Mouse (Mus musculus) heart, adult 9 months (tissue): ENCODE results near the gene Rabac1.
A peak's percentile ranks its signal among the peaks of the same experiment; 100 is the strongest.

Source experiments
- DNase-seq, 2 experiments: peaks; one replicate each; pipeline ENCODE4 v3.0.0; 2022; ENCODE audit warnings: low spot score in 2 of 2

The Rabac1 gene

DNA sequence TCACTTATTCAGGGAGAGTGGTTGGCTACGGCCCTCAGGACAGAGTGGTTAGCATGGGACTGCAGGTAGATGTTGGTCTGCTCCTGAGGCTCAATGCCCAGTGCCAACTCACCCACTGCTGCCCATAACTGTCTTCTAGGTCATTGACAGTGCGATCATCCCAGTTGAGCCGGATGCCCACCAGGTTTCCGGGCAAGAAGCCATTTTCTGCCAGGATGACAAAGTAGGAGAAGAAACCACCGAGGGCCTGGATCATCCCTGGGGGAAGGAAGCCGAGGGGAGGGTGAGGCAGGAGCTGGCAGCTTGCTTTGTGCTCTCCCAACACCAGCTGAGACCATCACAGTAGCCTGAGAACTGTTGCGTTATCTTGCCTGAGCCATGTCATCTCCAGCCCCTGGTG, 7.9 kb upstream of the Rabac1 start:
- no peak for DNase-seq

DNA sequence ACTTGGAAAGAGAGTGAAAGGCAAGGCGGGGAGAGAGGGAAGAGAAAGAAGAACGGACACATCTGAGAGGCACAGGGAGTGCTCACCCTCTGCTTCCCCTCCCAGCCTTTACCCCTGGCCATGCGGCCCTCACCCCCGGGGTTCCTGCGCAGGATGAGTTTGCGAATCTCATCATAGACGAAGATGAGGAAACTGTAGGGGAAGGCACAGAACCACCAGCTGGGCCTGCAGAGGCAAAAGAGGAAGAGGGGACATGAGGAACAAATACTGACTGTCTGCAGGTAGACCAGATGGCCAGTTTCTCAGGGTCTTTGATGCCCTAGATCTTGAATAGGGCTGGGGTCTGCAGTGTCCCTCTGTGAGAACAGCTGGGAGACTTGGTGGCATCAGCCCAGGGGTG, 6.2 kb upstream of the Rabac1 start:
- no peak for DNase-seq

DNA sequence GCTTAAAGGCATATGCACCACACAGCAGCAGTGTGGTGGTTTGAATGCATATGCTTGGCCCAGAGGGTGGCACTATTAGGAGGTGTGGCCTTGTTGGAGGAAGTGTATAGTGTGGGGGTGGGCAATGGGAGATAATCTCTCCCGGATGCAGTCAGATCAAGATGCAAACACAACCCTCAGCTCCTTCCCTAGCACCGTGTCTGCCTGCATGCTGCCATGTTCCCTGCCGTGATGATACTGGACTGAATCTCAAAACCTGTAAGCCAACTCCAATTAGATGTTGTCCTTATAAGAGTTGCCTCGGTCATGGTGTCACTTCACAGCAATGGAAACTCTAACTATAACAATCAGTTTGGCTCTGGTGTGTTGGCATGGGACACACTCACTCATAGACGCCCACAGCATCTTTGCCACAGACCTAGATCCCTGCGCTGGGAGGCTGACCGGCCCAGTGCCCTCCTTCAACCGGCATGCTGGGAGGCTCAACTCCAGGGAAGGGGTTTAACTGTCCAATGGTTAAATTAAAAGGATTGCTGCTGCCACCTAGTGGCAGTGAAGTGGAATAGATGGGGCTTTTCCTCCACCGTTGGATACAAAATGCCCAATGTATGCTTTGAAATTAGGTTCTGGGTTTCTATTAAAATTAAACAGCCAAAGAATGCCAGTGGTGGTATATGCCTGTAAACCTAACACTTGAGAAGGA, 2.5 kb upstream of the Rabac1 start:
- peak; percentile 22 to 34 for DNase-seq

DNA sequence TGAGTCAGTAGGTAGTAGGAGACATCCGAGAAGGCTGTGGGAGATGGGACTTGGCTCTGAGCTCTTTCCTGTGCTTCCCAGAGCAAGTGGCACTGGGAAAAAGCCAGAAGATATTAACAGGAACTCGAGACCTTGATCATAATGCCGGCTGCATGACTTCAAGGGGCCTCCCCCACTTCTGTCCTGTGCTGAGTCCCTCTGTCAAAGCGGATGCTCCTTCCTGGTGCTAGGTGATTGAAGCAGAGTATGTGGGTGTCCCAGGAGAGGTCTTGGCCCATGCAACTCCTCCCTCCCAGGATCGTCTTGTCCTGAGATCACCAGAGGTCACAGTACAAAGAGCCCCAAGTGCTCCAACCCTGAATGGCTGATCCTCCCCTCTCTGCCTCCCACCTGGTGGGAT, 1.3 kb upstream of the Rabac1 start:
- DNase-seq, result no peak

DNA sequence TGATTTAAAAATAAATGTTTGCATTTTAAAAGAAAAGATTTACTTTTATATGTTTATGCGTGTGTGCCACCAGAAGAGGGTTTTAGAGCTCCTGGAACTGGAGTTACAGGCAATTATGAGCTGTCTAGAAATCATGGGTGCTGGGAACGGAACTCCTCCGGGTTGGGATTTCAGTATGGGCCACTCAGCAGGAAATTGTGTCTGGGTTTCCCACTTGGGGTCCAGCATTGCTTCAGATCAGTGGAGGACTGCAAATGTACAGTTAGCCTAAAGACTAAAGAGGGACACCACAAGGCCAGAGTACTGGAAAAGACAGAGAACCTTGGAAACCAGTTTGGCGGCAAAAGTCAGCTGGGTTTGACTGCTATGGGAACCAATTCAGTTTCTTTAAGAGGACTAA, 654 bp upstream of the Rabac1 start:
- no peak for DNase-seq

DNA sequence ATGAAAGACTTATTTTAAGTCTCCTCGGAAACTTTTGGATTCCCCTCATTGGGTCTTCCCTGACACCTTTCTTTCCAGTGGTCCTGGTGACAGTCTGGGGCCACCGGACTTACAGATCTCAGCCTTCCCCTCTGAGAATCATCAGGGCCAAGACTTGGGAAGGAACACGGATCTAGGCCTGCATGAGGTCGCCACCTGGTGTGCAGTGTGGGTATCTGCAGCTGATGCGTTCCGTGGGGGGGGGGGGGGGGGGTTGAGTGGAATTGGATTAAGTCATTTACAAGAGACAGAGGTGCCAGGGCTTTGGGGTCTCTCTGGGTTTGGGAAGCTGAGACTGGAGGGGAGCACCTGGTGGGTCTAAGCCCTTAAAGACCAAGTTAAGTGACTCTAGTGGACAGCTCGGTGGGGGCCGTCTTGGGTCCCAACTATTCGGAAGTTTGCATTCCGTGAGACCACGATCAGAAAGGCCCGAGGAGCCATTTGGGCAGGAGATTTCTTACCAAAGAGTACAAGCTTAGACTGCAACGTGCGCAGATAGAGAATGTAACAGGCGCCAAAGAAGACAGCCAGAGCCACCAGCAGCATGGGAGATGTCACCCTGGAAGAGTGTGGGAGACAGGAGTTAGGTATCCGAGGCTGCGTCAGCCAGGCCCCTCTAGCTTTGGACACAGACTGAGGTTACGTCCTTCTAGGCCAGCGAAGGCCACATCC, 1.1 kb downstream of the Rabac1 start:
- DNase-seq, result peak in 1 of 2 experiments; percentile 10

DNA sequence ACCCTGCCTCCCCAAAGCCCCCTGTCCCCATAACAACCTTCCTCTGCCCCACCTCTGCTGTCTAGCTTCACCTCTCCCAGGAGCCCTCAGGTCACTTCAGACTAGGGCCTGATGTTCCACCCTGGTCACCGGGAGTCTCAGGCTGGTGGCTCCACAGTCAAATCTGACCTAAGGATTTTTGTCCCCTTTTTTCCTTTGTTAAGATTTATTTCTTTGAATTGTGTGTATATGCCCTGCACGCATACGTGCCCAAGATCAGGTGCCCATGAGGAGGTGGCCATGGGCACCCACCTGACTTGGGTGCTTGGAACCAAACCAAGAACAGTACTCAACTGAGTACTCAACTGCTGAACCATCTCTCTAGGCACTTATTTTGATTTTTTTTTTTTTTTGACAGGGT, 2.2 kb downstream of the Rabac1 start:
- DNase-seq, result no peak

DNA sequence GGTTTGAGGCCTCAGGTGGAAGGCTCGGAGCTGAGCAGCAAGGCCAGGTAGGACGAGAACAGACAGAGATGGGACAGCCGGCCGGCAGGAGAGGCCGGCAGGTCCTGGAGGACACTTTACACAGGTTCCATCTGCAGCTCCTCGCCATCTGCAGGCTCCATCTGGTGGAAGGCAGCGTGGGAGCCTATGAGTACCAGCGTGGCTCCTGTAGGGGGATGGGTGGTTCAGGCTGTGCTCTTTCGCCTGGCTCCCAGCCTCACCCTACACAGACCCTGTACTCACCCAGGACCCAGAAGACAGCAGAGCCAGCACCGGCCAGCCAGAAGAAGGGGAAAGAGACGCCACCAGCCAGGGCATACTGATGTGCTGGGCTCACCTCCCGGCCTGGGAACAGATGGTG, 2.7 kb downstream of the Rabac1 start:
- DNase-seq, result no peak

DNA sequence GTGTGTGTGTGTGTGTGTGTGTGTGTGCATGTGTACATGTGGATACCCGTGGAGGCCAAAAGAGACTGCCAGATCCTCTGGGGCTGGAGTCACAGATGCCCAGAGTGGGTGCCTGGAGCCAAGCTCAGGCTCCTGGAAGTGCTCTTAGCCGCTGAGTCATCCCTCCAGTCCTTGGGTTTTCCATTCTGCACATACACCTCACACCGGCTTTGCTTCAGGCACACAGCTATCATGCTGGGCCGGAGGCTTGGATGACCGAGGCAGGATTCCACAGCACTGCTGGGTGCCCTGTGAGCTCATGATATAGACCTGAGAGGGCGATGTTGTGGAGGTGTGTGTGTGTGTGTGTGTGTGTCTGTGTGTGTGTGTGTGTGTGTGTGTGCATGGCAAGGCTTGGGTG, 4.1 kb downstream of the Rabac1 start:
- DNase-seq, result no peak

DNA sequence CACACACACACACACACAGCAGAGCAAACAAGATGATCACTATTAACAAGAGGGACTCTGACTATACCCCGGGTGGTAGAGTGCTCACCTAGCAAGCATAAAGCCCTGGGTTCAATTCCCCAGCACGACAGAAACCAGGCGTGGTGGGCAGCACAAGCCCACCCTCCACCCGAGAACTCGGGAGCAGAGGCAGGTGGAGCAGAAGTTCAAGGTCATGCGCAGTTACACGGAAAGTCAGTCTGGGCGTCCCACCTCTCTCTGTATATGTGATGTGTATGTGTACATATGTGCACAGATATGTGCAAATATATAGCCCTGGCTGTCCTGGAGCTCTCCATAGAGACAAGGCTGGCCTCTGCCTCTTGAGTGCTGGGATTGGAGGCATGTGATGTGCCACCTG, 4.6 kb downstream of the Rabac1 start:
- no peak for DNase-seq

DNA sequence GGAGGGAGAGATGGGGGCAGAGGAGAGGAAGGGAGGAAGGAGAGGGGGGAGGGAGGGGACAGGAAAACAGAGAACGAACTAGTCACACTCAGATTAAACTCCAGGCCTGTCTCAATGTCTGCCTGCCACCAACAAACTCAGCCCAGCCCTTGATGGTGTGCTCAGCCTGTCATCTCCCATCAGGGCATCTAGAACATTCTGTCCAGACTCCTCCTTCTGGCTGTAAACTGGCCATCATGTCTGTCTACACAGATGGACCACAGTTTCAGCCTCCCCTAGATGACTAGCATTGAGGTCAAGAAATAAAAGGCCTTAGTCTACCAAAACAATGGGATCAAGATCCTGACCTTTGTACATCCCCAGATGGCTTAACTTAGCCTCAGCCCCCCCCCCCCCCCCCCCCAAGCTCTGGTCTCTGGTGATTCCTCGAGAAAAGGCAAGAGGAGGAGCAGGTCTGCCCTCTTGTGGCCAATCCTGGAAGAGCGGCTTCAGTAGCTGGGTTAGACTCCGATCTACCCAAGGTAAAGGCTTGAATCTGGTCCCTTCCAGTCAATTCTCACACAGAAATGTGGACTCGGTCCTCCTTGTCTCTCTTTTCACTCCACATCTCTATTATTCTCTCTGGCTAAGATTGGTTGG, 7.5 kb downstream of the Rabac1 start:
- DNase-seq, result peak; percentile 62 to 71

DNA sequence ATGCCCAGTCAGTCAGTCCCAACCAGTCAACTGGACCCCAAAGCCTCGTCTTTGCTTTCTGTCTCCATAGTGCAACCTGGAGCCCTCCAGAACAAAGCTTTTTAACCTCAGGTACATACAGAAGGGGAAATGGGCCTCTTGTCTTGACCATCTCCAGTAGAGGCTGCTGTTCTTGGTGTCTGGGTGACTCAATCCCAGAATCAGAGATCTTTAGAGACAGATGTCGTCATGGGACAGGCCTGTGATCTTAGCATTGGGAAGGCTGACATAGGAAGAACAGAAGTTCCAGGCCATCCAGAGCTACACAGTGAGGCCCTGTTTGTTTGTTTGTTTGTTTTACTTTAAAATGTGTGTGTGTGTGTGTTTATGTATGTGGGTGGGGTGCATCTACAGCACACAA, 8.3 kb downstream of the Rabac1 start:
- no peak for DNase-seq

DNA sequence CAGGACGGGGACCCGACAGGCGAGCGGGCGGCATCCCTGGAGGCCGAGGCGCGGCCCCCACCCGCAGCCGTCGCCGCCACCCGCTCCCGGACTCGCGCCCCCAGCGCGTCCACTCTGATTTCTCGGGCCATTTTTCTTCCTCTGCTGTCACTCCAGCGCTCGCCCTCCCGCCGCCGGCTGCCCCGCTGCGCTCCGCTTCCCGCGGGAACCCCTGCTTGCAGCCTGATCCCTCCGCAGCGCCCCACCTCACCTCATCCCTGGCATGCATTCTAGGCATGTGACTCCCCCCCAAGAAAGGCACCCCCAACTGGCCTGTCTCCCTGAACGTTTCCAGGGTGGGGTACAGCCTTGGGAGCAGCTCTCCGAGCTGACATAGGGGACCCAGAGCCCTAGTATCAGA, 17.3 kb downstream of the Rabac1 start:
- no peak for DNase-seq

DNA sequence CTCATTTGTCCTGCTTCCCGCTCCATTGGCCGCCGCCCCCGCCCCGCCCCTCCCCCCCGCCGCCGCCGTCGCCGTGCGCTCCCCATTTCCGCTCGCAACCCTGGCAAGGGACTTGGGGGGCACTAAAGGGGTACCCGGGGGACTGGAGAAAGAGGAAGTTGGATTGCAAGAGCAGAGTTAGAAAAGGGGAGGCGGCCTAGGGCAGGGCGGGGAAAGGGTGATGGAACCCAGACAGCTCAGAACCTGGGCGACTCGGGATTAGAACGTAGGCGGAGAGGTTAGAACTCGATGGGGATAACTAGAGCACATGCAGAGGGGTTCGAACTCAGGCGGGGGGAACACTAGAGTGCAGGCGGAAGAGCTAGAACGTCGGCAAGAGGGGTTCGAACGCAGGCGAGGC, 18.1 kb downstream of the Rabac1 start:
- DNase-seq, result no peak

DNA sequence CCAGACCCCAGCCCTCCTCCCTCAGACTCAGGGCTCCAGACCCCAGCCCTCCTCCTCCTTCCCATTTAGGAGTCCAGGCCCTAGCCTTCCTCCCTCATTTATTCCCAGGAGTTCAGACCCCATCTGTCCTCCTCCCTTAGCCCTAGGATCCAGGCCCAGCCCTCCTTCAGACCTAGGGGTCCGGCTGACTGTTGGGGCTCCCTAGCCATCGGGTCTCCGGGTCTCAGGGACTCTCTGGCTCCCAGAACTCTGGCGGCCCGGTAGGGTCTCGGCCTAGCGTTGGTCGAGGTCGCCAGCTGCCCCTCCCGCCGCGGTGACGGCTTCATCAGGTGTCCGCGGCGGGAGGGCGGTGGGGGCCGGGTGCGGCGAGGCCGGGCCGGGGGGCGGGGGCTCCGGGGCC, 18.6 kb downstream of the Rabac1 start:
- DNase-seq, result no peak

DNA sequence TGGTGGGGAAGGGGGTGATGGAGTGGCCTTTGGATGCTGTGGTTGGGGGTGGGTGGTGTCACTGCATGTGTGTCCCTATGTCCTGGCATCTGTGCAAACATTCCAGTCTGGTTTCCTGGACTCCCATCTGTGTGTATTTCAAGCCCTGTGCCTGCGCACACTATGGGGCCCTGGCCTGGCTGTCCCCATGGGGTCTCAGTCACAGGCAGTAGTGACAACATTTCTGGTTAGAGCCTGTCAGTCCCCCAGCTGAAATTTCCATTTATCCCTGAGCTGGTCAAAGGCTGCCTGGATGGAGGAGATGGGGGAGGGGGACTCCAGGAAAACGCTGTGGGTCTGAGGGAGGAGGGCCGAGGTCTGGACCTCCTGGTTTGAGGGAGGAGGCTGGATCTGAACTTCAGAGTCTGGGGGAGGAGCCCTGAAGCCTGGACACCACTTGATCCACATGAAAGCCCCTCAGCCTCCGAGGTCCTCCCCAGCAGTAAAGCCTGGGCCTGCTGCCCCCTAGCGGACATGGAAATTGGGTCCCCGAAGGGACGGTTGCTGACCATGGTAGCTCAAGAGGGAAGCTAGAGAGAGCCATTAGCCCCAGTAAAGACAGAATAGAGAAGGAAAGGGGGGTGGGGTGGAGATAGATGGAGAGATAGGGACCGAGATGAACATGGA, 22.5 kb downstream of the Rabac1 start:
- peak; percentile 35 for DNase-seq

DNA sequence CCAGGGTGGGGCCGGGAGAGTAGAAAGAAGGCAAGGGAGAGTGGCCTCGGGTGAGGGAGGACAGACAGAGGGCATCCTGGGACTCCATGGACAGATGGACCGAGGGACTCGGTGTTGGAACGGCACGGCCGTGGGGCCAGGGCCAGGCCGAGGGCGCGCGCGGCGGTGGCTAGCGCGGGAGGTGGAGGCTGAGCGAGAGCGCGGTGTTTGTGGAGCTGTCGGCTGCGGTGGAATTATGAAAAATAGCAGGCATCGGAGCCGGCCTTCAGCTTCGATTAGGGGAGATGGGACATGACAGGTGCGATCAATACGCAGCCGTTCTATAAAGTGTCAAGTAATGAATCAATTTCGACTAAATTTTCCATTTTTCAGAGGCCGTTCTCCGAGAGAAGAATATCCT, 23.8 kb downstream of the Rabac1 start:
- no peak for DNase-seq

DNA sequence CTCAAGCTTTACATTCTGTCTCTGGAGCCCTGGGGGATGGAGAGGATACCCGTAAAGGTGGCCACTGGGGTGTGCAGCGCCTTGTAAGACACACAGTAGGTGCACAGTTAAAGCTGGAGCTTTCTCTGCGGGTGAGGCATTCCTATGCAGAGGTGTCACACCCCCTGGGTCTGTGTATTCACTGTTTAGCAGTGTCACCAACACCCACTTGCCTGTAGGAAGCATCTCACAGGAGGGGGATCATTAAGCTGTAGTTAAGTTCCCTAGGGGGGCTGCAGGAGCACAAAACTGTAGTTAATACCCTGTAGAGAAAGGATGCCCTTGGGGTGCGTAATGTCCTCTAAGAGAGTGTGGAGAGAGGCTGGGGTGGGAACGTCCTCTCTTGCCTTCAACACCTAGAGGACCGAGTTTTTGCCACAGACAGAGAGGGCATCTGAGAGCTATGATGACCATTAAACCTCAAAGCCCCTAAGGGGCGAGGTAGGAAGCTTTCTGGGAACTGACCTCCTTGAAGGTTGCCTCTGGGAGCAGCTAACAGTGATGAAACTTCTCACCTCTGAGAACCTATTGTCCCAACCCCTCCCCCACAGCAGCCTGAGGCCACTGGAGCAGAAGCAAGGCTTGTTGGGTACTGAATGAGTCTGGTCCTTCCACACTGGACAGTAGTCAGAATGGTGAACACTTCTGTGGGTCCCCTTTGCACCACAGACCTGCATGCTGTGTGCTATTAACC, 25.1 kb downstream of the Rabac1 start:
- no peak for DNase-seq

DNA sequence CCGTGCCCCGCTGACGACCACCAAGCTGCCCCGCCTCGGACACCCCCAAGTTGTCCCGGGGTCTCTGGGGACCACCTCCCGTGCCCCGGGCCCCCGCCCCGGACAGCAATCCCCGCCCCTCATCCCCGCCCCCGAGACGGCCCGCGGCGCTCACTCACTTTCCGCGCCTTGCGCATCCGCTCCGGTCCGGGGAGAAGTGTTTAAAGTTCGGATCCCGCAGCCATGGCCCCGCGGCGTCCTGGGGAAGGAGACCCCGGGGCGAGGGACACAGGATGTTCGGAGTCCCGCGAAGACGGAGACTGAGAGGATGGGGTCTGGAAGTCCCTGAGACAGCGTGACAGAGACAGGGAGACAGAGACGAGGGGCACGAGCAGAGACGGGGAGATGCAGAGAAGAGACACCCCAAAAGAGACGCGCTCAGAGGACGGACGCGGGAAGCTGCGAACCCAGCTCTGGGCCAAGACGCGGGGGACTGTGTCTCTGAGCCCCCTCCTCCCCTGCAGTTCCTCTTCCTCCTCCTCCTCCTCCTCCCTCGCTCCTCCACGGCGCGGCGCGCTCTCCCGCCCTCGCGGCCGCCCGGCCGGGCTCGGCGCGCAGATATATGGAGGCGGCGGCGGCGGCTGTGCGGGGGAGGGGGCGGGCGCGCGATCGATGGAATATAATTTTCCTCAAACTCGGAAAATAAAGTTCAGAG, 28.1 kb downstream of the Rabac1 start, which contains the start of gene Gm4881:
TSS of gene Gm4881 (minus strand) at position 238 of the 694 bp plus-strand sequence.
- no peak for DNase-seq

DNA sequence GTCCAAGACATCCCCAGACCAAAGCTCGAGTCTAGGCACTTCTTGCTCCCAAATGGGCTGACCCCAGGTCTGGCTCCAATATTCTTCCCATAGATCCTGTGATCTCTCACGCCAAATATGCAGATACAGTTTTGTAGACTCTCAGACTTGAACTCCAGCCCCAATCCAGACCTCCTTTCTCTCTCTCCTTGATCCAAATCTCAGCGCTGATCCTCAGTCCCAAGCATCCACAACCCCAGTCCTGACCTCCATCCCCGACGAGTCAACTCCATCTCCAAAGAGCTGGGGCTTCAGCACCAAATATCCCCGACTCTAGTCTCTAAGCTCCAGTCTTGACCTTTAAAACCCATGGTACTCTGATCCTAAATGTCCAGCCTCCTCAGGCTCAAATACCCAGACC, 28.9 kb downstream of the Rabac1 start:
- DNase-seq, result no peak

DNA sequence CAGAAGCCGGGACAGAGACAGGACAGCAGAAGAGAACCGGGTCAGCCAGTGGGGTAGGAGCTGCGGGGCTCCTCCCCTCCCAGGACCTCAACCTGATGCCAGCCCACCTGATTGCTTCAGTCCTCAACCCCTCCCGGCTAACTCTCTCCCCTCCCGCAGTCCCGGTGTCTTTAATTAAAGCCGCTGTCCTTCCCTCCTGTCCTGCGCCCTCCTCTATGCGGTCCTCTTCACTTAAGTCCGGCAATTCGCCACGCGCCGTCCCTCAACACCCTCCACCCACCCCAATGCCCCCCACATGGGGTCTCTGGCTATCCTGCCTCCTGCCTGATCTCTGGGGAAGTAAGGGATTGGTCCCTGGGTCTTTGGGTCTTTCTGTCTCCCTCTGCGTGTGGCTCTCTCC, 40.9 kb downstream of the Rabac1 start:
- DNase-seq, result no peak
